Mouse (Mus musculus): Measurements from ENCODE around the gene Kif3c.

DNA sequence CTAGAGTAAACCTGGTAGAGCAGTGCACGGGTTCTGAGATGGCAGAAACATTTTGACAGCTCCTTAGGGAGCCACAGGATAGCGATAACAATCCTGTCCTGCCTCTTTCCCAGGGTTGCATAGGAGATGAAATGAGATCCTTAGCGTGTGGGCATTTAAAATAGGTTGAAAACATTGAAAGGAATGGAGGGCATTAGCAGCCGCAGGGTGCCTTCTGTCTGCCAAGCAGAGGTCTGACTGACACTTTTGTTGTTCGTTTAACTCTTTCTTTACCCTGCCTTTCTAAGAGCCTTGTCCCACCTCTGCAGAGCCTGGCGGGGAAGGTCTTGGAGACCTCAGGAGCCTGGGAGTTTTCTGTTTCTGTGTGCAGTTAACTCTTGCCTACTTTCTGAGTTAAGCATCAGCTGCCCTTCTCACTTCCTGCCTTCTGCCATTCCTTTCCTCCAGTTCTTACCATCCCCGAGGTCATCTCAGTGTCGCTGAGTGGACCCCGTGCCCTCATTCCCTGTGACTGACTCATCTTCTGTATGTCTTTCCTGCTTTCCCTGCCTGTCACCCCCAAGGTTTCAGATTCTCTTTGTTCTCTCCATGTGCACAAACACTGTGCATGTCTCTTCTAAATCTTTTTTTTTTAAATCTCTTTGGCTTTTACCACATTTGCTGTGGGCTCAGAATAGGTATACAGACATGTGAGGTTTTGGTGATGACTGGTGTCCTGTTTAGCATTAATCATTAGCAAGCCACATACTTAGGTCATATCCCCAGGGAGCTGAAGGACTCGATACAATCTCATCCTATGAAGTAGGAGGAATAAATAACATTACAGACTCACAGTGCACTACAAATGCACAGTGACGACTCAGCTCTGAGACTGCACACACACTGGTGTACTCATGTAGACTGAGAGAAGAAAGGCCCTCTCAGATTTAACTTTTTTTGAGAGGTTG lies 6.3 kb downstream of the Kif3c start:
- no peak for TF ChIP-seq MAFK (IDR thresholded peaks at IDR 0.05; ENCODE audit: insufficient read depth, low read depth, low read length)
- TF ChIP-seq ZC3H11A (IDR thresholded peaks at IDR 0.05; ENCODE audit: borderline replicate concordance, low read depth, low read length), result no peak
- no peak for TF ChIP-seq CHD2 (IDR thresholded peaks at IDR 0.05; ENCODE audit: low read depth, low read length)

Measured in ES-E14 (cell line).